Mouse (Mus musculus): ENCODE measurements around the gene Hivep3. TPM values are rescaled to one million over a fixed set of nuclear protein-coding genes. Genes with fewer than 3 reads are reported as not detected.

Gene Hivep3
- polyA plus RNA-seq, 1 experiment from 2014 or later: 8.6 TPM

DNA sequence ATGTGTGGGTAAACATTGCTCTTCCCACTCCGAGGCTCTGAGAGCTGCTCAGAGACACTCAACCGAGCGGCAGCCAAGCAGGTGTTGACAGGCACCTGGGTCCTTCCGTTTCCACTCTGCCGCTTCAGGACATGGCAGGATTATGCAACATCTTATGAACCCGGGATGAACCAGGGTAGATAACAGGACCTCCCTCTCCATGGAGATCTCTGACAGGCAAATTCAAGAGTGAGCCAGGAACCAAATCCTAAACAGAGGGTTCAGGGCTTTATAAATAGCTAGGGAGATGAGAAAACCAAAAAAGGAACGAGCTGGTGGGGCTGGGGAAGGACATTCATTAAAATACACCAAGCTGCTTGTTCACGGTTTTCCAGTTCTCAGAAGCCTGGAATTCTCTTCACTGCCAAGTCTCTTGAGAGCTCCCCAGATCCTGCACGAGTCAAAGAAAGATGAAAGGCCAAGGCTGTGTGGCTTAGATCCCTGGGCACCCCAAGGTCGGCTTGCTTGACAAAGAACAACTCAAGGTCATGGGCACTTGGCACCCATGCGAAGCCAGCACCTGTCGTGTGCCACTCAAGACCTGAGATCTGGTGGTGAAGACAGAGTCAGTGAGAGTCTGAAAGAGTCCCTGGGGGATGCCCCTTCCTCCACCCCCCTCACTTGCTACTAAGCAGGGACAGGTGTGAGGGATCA is 215.5 kb downstream of the Hivep3 start:
- no peak overlapping the region for H3K4me3 ChIP-seq (ENCODE audit: low read depth, low read length)
- no peak for ATAC-seq (ENCODE audit: insufficient number of reproducible peaks, insufficient read depth, low FRiP score, low read depth)
- no peak overlapping the region for H3K27ac ChIP-seq (ENCODE audit: low read length)
- H3K36me3 ChIP-seq (ENCODE audit: control insufficient read depth, insufficient read depth, low read length): no peaks in the 10 kb centered on the region
- no peaks in the 10 kb centered on the region for H3K4me1 ChIP-seq (ENCODE audit: control insufficient read depth, insufficient read depth, low read length)
- no peak overlapping the region for H3K9ac ChIP-seq (replicated peaks; ENCODE audit: low read depth, low read length)
- 61% methylated on average over 12 of the region's 12 CpGs for WGBS
- H3K9me3 ChIP-seq (ENCODE audit: control insufficient read depth, low read depth, low read length): no peaks in the 10 kb centered on the region; the same call in 1 of the 2 replicates
- H3K27me3 ChIP-seq (ENCODE audit: control insufficient read depth, insufficient read depth, low read length): no peaks in the 10 kb centered on the region
- no peak overlapping the region for H3K4me2 ChIP-seq (replicated peaks; ENCODE audit: low read depth, low read length)

DNA sequence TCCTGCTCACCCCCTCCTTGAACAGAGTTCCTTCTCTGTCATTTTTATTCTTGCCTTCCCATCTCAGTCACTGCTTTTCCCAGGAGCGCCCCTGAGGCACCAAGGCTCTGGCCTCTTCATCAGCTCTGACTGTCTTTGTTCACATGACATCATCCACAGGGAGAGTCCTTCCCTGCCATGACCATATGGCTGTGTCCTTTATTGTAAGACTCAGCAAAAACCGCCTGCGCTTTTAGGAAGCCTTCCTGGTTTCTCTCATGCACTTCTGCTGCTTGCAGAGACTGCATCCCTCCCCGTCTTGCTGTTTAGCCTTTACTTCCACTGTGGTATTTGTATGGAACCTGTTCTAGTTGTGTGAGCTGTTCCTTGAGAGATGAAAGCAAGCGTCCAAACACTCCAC is 216.6 kb downstream of the Hivep3 start:
- Histone ChIP-seq H3K27ac (ENCODE audit: low read length) (no peak overlapping the region), H3K9me3 (ENCODE audit: control insufficient read depth, low read depth, low read length) (no peaks in the 10 kb centered on the region; the same call in 1 of the 2 replicates), H3K9ac (replicated peaks; ENCODE audit: low read depth, low read length) (no peak overlapping the region), H3K4me3 (ENCODE audit: low read depth, low read length) (no peak overlapping the region), H3K36me3 (ENCODE audit: control insufficient read depth, insufficient read depth, low read length) (no peaks in the 10 kb centered on the region), H3K4me1 (ENCODE audit: control insufficient read depth, insufficient read depth, low read length) (no peaks in the 10 kb centered on the region), H3K4me2 (replicated peaks; ENCODE audit: low read depth, low read length) (no peak overlapping the region), H3K27me3 (ENCODE audit: control insufficient read depth, insufficient read depth, low read length) (no peaks in the 10 kb centered on the region)
- 72% methylated on average over 5 of the region's 5 CpGs for WGBS
- ATAC-seq (ENCODE audit: insufficient number of reproducible peaks, insufficient read depth, low FRiP score, low read depth): no peak

DNA sequence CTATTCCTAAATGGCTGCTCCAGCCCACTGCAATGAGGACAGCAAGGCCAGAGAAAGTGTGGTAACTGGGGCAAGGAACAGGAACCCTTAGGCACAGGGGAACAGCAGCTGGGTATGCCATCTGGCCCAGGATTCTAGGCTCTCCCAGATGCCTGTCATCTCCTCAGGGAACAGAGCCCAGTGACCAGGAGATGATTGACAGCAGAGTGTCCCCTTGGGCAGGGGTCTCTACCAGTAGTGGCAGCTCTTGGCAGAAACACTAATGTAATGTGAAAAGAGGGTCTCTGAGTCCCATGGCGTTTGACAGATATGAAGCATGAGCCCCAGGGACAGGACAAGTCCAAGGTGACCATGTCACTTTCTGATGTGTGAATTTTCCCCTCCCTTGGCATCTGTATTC is 217.5 kb downstream of the Hivep3 start:
- H3K27ac ChIP-seq (ENCODE audit: low read length): no peak overlapping the region
- H3K36me3 ChIP-seq (ENCODE audit: control insufficient read depth, insufficient read depth, low read length): no peaks in the 10 kb centered on the region
- H3K4me1 ChIP-seq (ENCODE audit: control insufficient read depth, insufficient read depth, low read length): no peaks in the 10 kb centered on the region
- ATAC-seq (ENCODE audit: insufficient number of reproducible peaks, insufficient read depth, low FRiP score, low read depth): no peak
- no peak overlapping the region for H3K9ac ChIP-seq (replicated peaks; ENCODE audit: low read depth, low read length)
- H3K4me3 ChIP-seq (ENCODE audit: low read depth, low read length): no peak overlapping the region
- 80% methylated on average over 1 of the region's 1 CpGs for WGBS
- H3K27me3 ChIP-seq (ENCODE audit: control insufficient read depth, insufficient read depth, low read length): no peaks in the 10 kb centered on the region
- H3K4me2 ChIP-seq (replicated peaks; ENCODE audit: low read depth, low read length): no peak overlapping the region
- H3K9me3 ChIP-seq (ENCODE audit: control insufficient read depth, low read depth, low read length): no peaks in the 10 kb centered on the region; the same call in 1 of the 2 replicates

DNA sequence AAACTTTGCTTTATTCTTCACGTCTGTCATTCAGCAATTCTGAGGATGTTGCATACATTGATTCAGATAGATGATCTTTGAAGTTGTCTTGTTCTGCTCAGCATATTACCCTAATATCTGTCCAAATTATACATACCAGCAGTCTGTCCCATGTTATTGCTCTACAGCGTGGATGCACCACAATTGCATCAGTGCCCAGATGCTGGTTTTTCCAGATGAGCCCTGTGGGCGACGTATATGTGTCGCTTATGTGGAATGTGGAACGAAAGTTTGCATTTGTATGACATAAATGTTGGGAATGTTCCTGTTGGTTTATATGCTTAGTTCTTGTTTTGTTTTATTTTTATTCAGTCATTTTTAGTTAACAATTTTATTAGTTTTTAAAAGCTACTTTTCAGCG is 221.4 kb downstream of the Hivep3 start:
- Histone ChIP-seq H3K4me3 (ENCODE audit: low read depth, low read length) (no peak overlapping the region), H3K27me3 (ENCODE audit: control insufficient read depth, insufficient read depth, low read length) (no peaks in the 10 kb centered on the region), H3K9ac (replicated peaks; ENCODE audit: low read depth, low read length) (no peak overlapping the region), H3K4me2 (replicated peaks; ENCODE audit: low read depth, low read length) (no peak overlapping the region), H3K4me1 (ENCODE audit: control insufficient read depth, insufficient read depth, low read length) (no peaks in the 10 kb centered on the region), H3K9me3 (ENCODE audit: control insufficient read depth, low read depth, low read length) (no peaks in the 10 kb centered on the region), H3K27ac (ENCODE audit: low read length) (no peak overlapping the region), H3K36me3 (ENCODE audit: control insufficient read depth, insufficient read depth, low read length) (no peaks in the 10 kb centered on the region)
- no peak for ATAC-seq (ENCODE audit: insufficient number of reproducible peaks, insufficient read depth, low FRiP score, low read depth)
- 88% methylated on average over 7 of the region's 7 CpGs for WGBS

DNA sequence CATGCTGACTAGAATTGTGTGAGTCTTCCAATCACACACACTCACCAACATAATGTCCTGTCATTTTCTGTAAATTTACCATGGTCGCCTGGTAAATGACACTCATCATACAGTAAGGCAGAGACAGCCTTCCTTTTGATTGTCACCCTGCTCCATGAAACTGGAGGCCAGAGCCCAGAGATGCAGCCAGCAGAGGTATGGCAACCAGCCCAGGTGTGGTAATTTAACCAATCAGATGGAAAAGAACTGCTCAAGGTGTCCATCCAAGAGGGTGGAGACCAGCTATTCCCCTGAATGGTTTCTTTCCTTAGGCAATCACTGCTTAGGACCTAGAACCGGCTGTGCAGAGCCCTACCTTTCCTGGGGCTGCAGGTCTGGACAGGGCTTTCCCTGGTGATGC is 224.4 kb downstream of the Hivep3 start:
- Histone ChIP-seq H3K9ac (replicated peaks; ENCODE audit: low read depth, low read length) (no peak overlapping the region), H3K36me3 (ENCODE audit: control insufficient read depth, insufficient read depth, low read length) (no peaks in the 10 kb centered on the region), H3K27ac (ENCODE audit: low read length) (no peak overlapping the region), H3K9me3 (ENCODE audit: control insufficient read depth, low read depth, low read length) (no peaks in the 10 kb centered on the region), H3K4me1 (ENCODE audit: control insufficient read depth, insufficient read depth, low read length) (no peaks in the 10 kb centered on the region), H3K4me3 (ENCODE audit: low read depth, low read length) (no peak overlapping the region), H3K27me3 (ENCODE audit: control insufficient read depth, insufficient read depth, low read length) (no peaks in the 10 kb centered on the region), H3K4me2 (replicated peaks; ENCODE audit: low read depth, low read length) (no peak overlapping the region)
- ATAC-seq (ENCODE audit: insufficient number of reproducible peaks, insufficient read depth, low FRiP score, low read depth): no peak
- 96% methylated on average over 2 of the region's 2 CpGs for WGBS

DNA sequence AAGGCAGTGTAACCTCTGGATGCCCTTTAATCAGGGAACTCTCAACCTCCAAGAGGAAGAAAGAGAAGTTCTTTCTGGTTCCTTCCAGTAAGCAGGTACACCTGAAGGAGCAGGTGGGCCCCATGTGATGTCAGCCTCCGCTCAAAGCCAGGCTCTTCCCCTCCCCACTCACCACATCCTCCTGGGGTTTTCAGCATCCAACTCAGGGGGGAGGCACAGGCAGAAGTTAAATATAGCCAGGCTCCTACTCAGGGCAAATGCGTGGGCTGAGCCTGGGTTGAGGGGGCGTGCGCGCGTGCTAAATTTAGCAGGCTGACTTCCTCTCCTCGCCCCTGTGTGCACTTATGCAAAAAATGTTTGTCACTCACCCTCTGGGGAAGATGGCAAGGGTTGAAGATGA is 225.7 kb downstream of the Hivep3 start:
- Histone ChIP-seq H3K36me3 (ENCODE audit: control insufficient read depth, insufficient read depth, low read length) (no peaks in the 10 kb centered on the region), H3K27ac (ENCODE audit: low read length) (no peak overlapping the region), H3K9ac (replicated peaks; ENCODE audit: low read depth, low read length) (no peak overlapping the region), H3K9me3 (ENCODE audit: control insufficient read depth, low read depth, low read length) (no peaks in the 10 kb centered on the region), H3K4me1 (ENCODE audit: control insufficient read depth, insufficient read depth, low read length) (no peaks in the 10 kb centered on the region), H3K27me3 (ENCODE audit: control insufficient read depth, insufficient read depth, low read length) (no peaks in the 10 kb centered on the region), H3K4me2 (replicated peaks; ENCODE audit: low read depth, low read length) (no peak overlapping the region), H3K4me3 (ENCODE audit: low read depth, low read length) (no peak overlapping the region)
- ATAC-seq (ENCODE audit: insufficient number of reproducible peaks, insufficient read depth, low FRiP score, low read depth): no peak
- WGBS: 49% methylated on average over 7 of the region's 7 CpGs

DNA sequence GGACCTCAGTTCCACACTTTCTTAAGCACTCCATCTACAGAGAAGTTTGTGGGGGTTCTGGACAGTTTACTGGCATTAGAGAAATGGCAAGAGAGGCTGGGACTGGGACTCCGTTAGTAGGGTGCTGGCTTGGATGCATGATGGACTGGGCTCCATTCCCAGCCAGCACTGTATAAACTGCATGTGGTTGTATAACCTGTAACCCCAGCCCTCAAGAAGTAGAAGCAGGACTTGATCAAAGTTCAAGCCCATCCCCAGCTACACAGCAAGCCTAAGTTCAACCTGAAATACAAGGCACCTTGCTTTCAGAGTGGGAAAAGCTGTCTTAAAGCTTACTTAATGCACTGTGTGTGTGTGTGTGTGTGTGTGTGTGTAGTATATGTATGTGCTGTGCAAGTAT is 226.3 kb downstream of the Hivep3 start:
- 55% methylated on average over 1 of the region's 1 CpGs for WGBS

DNA sequence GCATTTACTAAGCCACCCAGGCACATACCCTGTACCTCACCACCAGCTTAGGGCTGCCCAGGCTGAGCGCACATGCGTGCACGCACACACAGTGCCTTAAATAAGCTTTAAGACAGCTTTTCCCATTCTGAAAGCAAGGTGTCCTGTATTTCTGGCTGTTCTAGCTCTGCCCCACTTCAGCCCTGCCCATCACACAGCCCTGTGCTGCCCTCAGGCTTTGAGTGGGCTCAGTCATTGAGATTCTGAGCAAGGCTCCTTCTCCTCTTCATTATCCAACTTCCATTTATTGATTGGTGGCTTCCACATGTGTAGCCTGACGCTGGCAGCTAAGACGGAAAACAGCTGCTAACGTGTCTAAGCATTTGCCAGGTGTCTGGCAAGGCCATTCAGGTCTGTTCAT is 226.9 kb downstream of the Hivep3 start:
- H3K9ac ChIP-seq (replicated peaks; ENCODE audit: low read depth, low read length): no peak overlapping the region
- H3K36me3 ChIP-seq (ENCODE audit: control insufficient read depth, insufficient read depth, low read length): no peaks in the 10 kb centered on the region
- no peaks in the 10 kb centered on the region for H3K9me3 ChIP-seq (ENCODE audit: control insufficient read depth, low read depth, low read length)
- WGBS: 73% methylated on average over 6 of the region's 6 CpGs
- H3K4me3 ChIP-seq (ENCODE audit: low read depth, low read length): no peak overlapping the region
- no peaks in the 10 kb centered on the region for H3K4me1 ChIP-seq (ENCODE audit: control insufficient read depth, insufficient read depth, low read length)
- H3K27ac ChIP-seq (ENCODE audit: low read length): no peak overlapping the region
- H3K27me3 ChIP-seq (ENCODE audit: control insufficient read depth, insufficient read depth, low read length): no peaks in the 10 kb centered on the region
- H3K4me2 ChIP-seq (replicated peaks; ENCODE audit: low read depth, low read length): no peak overlapping the region
- ATAC-seq (ENCODE audit: insufficient number of reproducible peaks, insufficient read depth, low FRiP score, low read depth): no peak

More for the DNA sequence above, 226.3 kb downstream of the Hivep3 start:
- Histone ChIP-seq H3K4me1 (ENCODE audit: control insufficient read depth, insufficient read depth, low read length) (no peaks in the 10 kb centered on the region), H3K4me2 (replicated peaks; ENCODE audit: low read depth, low read length) (no peak overlapping the region), H3K9me3 (ENCODE audit: control insufficient read depth, low read depth, low read length) (no peaks in the 10 kb centered on the region), H3K27me3 (ENCODE audit: control insufficient read depth, insufficient read depth, low read length) (no peaks in the 10 kb centered on the region), H3K4me3 (ENCODE audit: low read depth, low read length) (no peak overlapping the region), H3K36me3 (ENCODE audit: control insufficient read depth, insufficient read depth, low read length) (no peaks in the 10 kb centered on the region), H3K9ac (replicated peaks; ENCODE audit: low read depth, low read length) (no peak overlapping the region), H3K27ac (ENCODE audit: low read length) (no peak overlapping the region)
- no peak for ATAC-seq (ENCODE audit: insufficient number of reproducible peaks, insufficient read depth, low FRiP score, low read depth)

DNA sequence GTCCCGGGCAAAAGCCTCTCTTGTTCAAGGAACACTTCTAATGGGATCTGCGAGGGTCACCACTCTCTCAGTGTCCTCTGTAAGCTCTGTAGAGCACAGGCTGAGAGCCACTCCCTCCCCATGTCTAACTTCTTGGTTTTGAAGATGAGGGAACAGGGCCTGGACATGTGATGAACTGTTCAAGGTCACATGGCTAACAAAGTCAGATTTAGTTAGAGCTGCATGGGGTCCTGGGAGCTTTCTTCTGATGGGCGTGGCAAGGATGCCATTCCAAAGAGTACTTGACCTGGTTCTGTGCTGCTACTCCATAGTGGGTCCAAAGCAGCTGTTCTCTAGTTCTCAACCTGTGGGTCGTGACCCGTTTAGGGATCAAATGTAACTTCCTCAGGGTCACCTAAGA is 227.6 kb downstream of the Hivep3 start:
- H3K9ac ChIP-seq (replicated peaks; ENCODE audit: low read depth, low read length): no peak overlapping the region
- no peaks in the 10 kb centered on the region for H3K4me1 ChIP-seq (ENCODE audit: control insufficient read depth, insufficient read depth, low read length)
- H3K27me3 ChIP-seq (ENCODE audit: control insufficient read depth, insufficient read depth, low read length): no peaks in the 10 kb centered on the region
- 77% methylated on average over 5 of the region's 5 CpGs for WGBS
- no peak overlapping the region for H3K27ac ChIP-seq (ENCODE audit: low read length)
- ATAC-seq (ENCODE audit: insufficient number of reproducible peaks, insufficient read depth, low FRiP score, low read depth): no peak
- no peaks in the 10 kb centered on the region for H3K36me3 ChIP-seq (ENCODE audit: control insufficient read depth, insufficient read depth, low read length)
- H3K4me3 ChIP-seq (ENCODE audit: low read depth, low read length): no peak overlapping the region
- no peaks in the 10 kb centered on the region for H3K9me3 ChIP-seq (ENCODE audit: control insufficient read depth, low read depth, low read length)
- H3K4me2 ChIP-seq (replicated peaks; ENCODE audit: low read depth, low read length): no peak overlapping the region

Data from stomach, embryonic 14.5 days (tissue).